7 mouse cellular contexts compared by ENCODE assay signal in the genomic region with DNA sequence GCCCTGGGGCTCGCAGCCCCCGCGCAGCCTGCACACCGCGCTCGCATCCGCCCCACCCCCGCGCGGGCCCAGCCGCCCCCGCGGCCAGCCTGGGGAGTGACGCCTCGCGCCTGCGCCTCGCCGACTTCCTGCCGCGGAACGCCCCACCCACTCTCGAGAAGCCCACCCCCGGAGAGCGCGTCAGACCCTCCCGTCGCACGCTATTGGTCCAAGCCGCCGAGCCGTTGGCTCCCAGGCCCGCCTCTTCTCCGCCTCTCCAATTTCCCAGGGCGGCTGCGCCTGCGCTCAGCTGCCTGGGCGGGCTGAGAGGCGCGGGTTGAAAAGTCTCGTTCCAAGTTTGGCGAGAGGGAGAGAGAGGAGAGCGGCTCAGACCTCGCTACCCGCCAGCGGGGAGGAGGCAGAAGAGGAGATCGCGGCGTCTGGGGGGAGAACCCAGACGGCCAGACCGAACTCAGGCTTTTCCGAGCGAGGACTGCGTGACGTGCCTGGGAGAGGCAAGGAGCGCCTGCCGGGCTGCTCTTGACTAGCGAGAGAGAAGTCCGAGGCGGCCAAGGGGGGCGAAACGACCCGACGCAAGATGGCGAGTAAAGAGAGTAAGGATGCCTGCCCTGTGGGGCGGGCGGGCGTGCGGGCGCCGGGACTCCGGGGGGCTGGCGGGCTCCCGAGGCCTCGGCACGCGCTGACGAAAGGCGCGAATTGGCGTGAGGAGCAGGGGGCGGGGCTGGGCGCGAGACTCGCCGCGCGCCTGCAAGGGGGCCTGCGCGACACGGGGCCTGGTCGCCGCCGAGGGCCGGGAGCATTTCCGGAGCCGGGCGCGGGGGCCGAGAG. TPM values are rescaled to one million over a fixed set of nuclear protein-coding genes. Genes with fewer than 3 reads are reported as not detected.
DNase-seq lines count a peak whose midpoint lies in the region; ATAC-seq and TF ChIP-seq lines count a peak whose summit lies in the region.

A gene (plus strand): TSS at position 288 of the 828 bp plus-strand sequence.

- no peak for TF ChIP-seq CTCF in intestine, postnatal 0 days (IDR thresholded peaks at IDR 0.05; ENCODE audit: low read depth)
- TF ChIP-seq CTCF in small intestine, adult 2 months (IDR thresholded peaks at IDR 0.05; ENCODE audit: extremely low read depth, insufficient read length, insufficient replicate concordance, low read depth, low read length) = no peak

- no peaks in the 10 kb centered on the region for H3K9me3 ChIP-seq in intestine, postnatal 0 days (ENCODE audit: control insufficient read depth)
- no peaks in the 10 kb centered on the region for H3K9me3 ChIP-seq in midbrain, embryonic 12.5 days

- intact Hi-C loops in left cerebral cortex, postnatal 4 days (cut with DNase I) = loop anchor here (10.0 kb wide), 1 partner anchor 256 kb away; no protein-coding TSS in a partner anchor

- WGBS in intestine, postnatal 0 days = 20% methylated on average over 76 of the region's 100 CpGs
- 16% methylated on average over 62 of the region's 100 CpGs for WGBS in midbrain, embryonic 12.5 days
- WGBS in small intestine, adult 2 months = 20% methylated on average over 87 of the region's 100 CpGs

- peak; percentile 95 for ATAC-seq in intestine, postnatal 0 days
- ATAC-seq in midbrain, embryonic 12.5 days (ENCODE audit: low FRiP score, low read depth) = peak; percentile 99

- H3K9ac ChIP-seq in intestine, postnatal 0 days (ENCODE audit: low read depth, low read length) = peak within 1 kb of the TSS; percentile 61
- peak within 1 kb of the TSS; percentile 73 for H3K9ac ChIP-seq in midbrain, embryonic 12.5 days (replicated peaks)

- H3K4me3 ChIP-seq in intestine, postnatal 0 days (ENCODE audit: low read depth, low read length) = peak within 1 kb of the TSS; percentile 50
- peak within 1 kb of the TSS; percentile 66 for H3K4me3 ChIP-seq in midbrain, embryonic 12.5 days
- H3K4me3 ChIP-seq in small intestine, adult 2 months (ENCODE audit: low read depth, low read length) = peak within 1 kb of the TSS; percentile 99

- peak; percentile 95 for DNase-seq in adrenal gland, adult 2 months
- DNase-seq in embryo, embryonic 11.5 days (ENCODE audit: low read depth, low spot score) = peak; percentile 85
- DNase-seq in gastrocnemius, postnatal 4 days (ENCODE audit: low spot score in 2 of 2) = peak; percentile 86 to 90
- DNase-seq in left cerebral cortex, postnatal 4 days = peak; percentile 95

- H3K27me3 ChIP-seq in intestine, postnatal 0 days (replicated peaks; ENCODE audit: control insufficient read depth, insufficient read depth, low read length) = no peaks in the 10 kb centered on the region
- peaks cover 3% of the 10 kb centered on the region; the same call in 1 of the 2 replicates for H3K27me3 ChIP-seq in midbrain, embryonic 12.5 days
- no peaks in the 10 kb centered on the region for H3K27me3 ChIP-seq in small intestine, adult 2 months (ENCODE audit: control insufficient read depth, insufficient read depth, low read length)

- H3K36me3 ChIP-seq in intestine, postnatal 0 days (ENCODE audit: control insufficient read depth, insufficient read depth) = no peaks in the 10 kb centered on the region
- H3K36me3 ChIP-seq in midbrain, embryonic 12.5 days = 0 out of 2 replicates have a peak, but pooled peaks cover 3% of the 10 kb centered on the region
- H3K36me3 ChIP-seq in small intestine, adult 2 months (ENCODE audit: control insufficient read depth, insufficient read depth, low read length) = no peaks in the 10 kb centered on the region

- no peaks in the 10 kb centered on the region for H3K4me1 ChIP-seq in intestine, postnatal 0 days (replicated peaks; ENCODE audit: control insufficient read depth, insufficient read depth, low read length)
- peaks cover 9% of the 10 kb centered on the region; the same call in 1 of the 2 replicates for H3K4me1 ChIP-seq in midbrain, embryonic 12.5 days
- peaks cover 5% of the 10 kb centered on the region; the same call in 1 of the 2 replicates for H3K4me1 ChIP-seq in small intestine, adult 2 months (ENCODE audit: control insufficient read depth, insufficient read depth, insufficient read length, low read length)

- TF ChIP-seq POLR2A in small intestine, adult 2 months (IDR thresholded peaks at IDR 0.05; ENCODE audit: low read depth, low read length) = peak; percentile 77; the same call in 1 of the 2 replicates

- H3K4me2 ChIP-seq in intestine, postnatal 0 days (replicated peaks; ENCODE audit: low read depth) = peak within 1 kb of the TSS; percentile 63
- H3K4me2 ChIP-seq in midbrain, embryonic 12.5 days (replicated peaks) = peak within 1 kb of the TSS; percentile 57

- peak within 1 kb of the TSS; percentile 92 for H3K27ac ChIP-seq in intestine, postnatal 0 days (ENCODE audit: low read depth, low read length)
- peak within 1 kb of the TSS; percentile 90 for H3K27ac ChIP-seq in midbrain, embryonic 12.5 days (replicated peaks)
- peak within 1 kb of the TSS; percentile 89 for H3K27ac ChIP-seq in small intestine, adult 2 months (ENCODE audit: insufficient read depth, low read depth, low read length)

RNA-seq across cellular contexts. Expression of the gene that starts here (rescaled TPM):
- total RNA-seq in adrenal gland, adult 2 months (2021) = 100 to 1,000 TPM; 148 to 163 TPM
- polyA plus RNA-seq in adrenal gland, adult 2 months (2012; rRNA removed) = 19.1 and 27.3 TPM in 2 replicates
- 100 to 1,000 TPM; 205 to 207 TPM for total RNA-seq in gastrocnemius, postnatal 4 days (2021)
- polyA plus RNA-seq in intestine, postnatal 0 days (2015; fragmentation: Nextera tagmentation; extraction: Ambion mirVana) = 233 and 235 TPM in 2 replicates
- total RNA-seq in left cerebral cortex, postnatal 4 days (2021) = 100 to 1,000 TPM; 148 to 154 TPM
- polyA plus RNA-seq in midbrain, embryonic 12.5 days (2016; fragmentation: Nextera tagmentation; extraction: Ambion mirVana) = 272 and 288 TPM in 2 replicates
- 11.0 and 20.1 TPM in 2 replicates for polyA plus RNA-seq in small intestine, adult 2 months (2012; rRNA removed)

Comparison
In these comparisons a context has a peak if more than half of its experiments do, and no peak if none do; other contexts are left out.
1. Peak in every context shown above with its lines: DNase-seq, ATAC-seq, H3K4me3 ChIP-seq and H3K27ac ChIP-seq.